Mouse (Mus musculus) embryo, embryonic 9.5 days (tissue): ENCODE measurements at regions not wholly inside any gene's neighbourhood (a gene's known extent, or its start where the extent isn't known, plus 50 kb on each side); places are given as distances from the start of the nearest gene placed in this dataset.

Experiments used
- DNase-seq: peaks from one replicate; pipeline ENCODE4 v3.0.0-alpha.2; 2017; ENCODE audit errors: extremely low spot score

GRCm38 (mm10) chr3:23127134-23127533, 1050.7 kb downstream of the Tbl1xr1 start:
- DNase-seq = no peak

- DNase-seq = no peak
These were observed 1059.1 kb downstream of the Tbl1xr1 start for GRCm38 (mm10) chr3:23135551-23135950.

GRCm38 (mm10) chr3:23138932-23139331, 1062.5 kb downstream of the Tbl1xr1 start:
- DNase-seq = no peak

GRCm38 (mm10) chr3:23164828-23165450, 1088.5 kb downstream of the Tbl1xr1 start:
- DNase-seq = no peak

- no peak for DNase-seq
These were observed 1106.9 kb downstream of the Tbl1xr1 start for GRCm38 (mm10) chr3:23183393-23183792.

- DNase-seq = no peak
These were observed 1112.0 kb downstream of the Tbl1xr1 start for GRCm38 (mm10) chr3:23188479-23188878.

GRCm38 (mm10) chr3:23200056-23200455, 1123.6 kb downstream of the Tbl1xr1 start:
- no peak for DNase-seq

DNA sequence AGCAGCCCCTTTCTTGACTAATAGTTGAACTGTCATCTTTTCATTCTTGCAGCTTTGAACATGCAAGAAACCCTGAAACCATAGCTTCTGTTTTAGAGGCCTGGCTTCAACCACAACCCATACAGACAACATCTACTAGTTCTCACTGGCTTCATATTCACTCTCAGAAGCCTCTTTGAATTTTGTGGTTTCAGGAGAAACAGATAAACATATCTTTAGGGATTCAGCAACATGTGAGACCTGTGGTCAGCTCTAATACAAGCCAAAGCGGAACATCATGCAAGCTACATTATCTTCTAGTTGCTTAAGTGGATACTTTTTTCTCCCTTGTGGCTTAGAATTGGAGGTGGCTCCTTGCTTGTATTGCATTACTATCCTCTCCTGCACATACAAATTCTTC, 1138.0 kb downstream of the Tbl1xr1 start:
- no peak for DNase-seq

DNA sequence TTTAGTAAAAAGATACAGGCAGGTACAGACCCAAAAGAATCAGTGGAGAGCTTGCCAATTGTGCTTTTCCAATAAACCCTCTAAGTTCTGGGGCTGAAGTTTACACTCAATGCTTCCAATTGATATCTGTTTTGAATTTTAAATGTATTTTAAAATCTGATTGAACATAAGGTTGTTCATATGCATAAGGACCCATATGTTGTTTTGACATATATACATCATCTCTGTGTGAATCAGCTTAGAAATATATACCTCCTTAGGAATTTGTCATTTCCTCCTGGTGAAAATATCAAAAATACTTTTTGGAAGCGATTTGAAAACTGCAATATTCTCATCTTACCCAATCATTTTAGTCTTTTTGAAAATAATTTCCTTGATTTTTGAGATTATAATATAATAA, 1140.3 kb downstream of the Tbl1xr1 start:
- DNase-seq = no peak

DNA sequence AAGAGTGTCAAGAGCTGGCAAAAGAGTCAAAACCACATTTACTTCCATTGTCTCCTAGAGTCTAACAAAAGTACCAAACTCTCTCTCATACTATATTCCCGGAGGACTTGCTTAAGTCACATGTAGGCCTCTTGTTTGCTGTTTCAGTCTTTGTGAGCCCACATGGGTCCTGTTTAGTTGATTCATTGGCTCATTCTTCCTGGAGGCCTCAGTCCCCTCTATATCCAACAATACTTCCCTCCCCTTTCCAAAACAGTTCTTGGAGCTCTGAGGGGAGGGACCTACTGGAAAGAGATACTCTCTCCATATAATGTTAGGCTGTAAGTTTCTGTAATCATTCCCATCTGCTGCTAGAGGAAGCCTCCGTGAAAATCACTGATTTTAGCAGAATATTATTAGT, 1171.8 kb downstream of the Tbl1xr1 start:
- no peak for DNase-seq

DNA sequence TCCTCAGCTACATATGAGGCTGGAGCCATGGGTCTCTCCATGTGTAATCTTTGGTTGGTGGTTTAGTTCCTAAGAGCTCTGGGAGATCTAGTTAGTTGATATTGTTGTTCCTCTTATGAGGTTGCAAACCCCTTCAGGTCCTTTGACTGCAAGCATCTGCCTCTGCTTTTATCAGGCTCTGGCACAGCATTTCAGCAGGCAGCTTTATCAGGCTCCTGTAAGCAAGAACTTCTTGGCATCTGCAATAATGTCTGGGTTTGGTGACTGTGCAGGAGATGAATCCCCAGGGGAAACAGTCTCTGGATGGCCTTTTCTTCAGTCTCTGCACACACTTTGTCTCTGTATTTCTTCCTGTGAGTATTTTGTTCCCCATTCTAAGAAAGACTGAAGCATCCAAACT, 1175.7 kb downstream of the Tbl1xr1 start:
- no peak for DNase-seq

DNA sequence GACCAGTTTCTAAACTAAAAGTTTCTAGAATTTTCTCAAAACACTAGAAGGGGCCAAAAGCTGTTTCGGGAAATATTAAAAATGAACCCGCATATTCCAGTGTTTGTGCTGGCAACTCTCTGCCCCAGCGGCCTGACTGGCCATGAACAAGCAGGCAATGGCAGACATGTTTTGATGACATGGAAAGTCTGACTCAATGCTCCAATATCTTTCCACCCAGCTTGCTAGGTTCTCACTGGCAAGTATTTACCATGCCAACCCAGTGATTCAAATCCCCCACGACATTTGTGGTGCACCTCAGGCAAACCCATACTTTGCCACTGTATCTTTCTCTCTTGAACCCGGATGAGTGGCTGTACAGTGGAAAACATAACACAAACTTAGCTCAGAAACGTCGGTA, 1222.4 kb downstream of the Tbl1xr1 start:
- DNase-seq = no peak

GRCm38 (mm10) chr3:23334216-23334615, 1257.8 kb downstream of the Tbl1xr1 start:
- no peak for DNase-seq

DNA sequence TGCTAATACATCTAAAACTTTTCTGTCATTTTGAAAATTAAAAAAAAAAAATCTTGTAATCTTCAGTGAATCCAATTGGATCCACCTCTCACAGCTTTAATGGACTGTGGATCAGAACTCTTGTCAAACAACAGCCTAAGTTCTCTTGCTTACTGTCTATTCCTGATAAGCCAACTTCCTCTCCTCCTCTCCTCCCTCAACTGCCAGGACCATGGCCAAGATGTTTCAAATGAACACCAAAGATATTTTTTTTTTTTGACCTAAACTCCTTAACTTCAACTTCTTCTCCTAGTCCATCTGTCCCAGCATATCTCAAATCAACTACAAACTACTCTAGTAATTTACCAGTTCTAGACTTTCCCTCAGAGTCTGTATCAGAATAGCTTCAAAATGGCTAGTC, 1258.5 kb downstream of the Tbl1xr1 start:
- no peak for DNase-seq

DNA sequence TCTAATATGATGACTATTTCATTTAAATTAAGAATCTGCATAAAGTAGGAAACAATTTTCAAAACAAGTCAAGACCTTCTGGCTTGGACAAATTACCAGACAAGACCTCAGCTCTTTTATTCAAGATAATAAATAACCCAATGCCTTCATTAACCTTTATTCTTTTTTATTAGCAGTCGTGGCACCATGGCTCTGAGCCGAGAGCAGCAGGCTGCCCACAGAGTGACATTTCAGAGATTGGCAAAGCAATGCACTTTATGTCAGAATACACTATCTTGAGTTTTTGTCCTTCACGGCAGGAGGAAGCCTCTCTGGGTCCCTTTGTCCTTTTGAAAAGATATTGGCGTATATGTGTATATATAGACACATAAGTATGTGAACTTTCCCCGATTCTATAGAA, 1297.9 kb downstream of the Tbl1xr1 start:
- DNase-seq = no peak

- DNase-seq = no peak
These were observed 1328.4 kb downstream of the Tbl1xr1 start for GRCm38 (mm10) chr3:23404877-23405276.

GRCm38 (mm10) chr3:23409431-23409830, 1333.0 kb downstream of the Tbl1xr1 start:
- DNase-seq = peak; percentile 54

DNA sequence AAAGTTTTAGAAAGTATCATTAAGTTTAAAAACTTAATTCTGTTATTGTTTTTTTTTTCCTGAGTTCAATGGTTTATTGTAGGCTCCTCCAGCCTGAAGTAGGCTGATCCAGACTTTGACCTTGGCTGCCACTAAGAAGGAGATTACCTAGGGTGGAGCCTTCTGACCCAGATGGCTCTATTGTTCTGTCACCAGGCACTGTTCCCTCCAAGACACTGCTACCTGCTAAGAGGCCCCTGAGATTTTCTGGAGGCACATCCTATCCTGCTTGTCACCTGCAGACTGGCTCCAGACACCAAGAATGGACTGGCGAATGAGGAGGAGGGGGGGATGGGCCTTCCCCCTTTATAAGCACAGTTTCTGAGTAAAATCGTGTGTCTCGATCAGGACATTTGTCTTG, 1350.5 kb downstream of the Tbl1xr1 start:
- DNase-seq = no peak

DNA sequence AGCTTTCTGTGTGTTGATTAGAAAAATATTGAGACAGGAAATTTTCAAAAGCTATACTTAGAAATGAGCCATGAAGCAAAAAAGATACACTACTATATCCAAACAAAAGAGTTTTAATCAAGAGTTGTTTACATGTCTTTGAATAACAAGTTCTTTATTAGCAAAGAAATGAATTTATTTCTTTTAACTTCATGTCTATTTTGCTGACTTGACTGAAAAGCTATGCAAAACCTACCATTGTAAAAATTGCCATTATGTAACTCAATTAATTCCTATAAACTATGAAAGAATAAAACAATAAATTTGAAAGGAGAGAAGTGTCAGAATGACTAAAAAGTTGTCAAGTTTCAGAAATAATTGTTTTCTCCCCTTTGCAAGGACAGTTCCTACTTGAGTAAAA, 1358.6 kb downstream of the Tbl1xr1 start:
- no peak for DNase-seq

DNA sequence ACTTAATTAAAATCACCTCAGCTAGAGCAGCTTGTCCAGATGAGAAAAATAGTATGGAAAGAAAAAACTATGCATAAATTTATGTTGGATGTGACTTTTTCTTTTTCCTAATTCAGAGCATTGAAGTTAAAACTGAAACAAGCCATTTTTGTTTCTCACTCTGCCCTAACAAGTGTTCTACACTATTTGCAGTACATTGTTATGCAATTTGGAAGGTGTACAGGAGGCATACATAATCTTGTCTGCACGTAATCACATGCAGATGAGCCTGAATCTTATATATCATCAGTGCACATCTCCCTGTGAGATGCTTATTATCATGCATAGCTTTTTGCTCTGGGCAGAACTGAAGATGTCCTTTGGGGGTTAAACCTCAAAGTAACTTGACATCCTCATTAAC, 1381.3 kb downstream of the Tbl1xr1 start:
- no peak for DNase-seq

DNA sequence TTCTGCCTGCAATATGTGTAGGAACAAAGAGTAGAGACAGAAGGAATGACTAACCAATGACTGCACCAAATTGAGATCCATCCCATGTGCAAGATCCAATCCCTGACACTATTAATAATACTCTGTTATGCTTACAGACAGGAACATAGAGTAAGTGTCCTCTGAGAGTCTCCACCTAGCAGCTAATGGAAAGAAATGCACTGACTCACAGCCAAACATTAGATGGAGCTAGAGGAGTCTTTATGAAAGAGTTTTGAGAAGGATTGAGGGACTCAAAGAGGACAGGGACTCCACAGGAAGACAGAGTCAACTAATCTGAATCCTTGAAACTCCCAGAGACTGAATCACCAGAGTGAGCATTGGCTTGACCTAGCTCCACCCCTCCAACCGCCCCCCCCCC, 1423.4 kb downstream of the Tbl1xr1 start:
- DNase-seq = no peak

DNA sequence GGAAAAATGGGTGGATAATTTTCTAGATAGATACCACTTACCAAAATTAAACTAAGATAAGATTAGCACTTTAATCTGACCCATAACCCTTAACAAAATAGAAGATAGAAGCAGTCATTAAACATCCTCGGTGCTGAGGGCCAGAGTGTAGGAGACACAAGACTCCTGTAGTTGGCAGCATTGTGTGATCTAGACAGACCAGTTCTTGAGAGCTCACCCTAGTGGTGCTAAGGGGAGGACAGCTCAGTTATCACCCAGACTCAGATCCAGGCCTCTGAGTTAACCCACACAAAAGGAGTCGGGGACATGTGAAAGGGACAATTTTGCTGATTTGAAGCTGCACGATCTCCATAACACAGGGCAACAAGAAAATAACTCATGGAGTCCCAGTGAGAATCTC, 1471.1 kb downstream of the Tbl1xr1 start:
- DNase-seq = no peak

DNA sequence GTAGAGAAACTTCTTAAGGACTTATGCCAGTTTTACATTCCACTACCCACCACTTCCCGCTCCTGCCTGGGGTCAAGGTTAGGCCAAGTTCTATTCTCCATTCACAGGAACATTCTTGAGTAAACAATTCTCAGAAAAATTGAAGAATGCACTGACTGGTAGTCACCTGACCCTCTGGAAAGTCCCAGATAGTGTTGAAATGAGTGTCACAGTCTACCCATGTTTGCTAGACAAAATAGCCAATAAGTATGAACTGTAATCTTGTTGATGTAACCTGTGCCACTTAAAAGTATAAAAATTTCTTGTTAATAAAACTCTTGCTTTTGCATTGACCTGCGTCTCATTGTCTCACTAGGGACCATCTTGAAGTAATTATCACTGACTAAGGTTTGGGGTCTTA, 1487.9 kb downstream of the Tbl1xr1 start:
- no peak for DNase-seq

- DNase-seq = no peak
These were observed 1492.4 kb downstream of the Tbl1xr1 start for GRCm38 (mm10) chr3:23568806-23569205.
